Mouse (Mus musculus): ENCODE data around the gene Grk6. TPM values are rescaled to one million over a fixed set of nuclear protein-coding genes. Genes with fewer than 3 reads are reported as not detected.
A peak's percentile ranks its signal among the peaks of the same experiment; 100 is the strongest.

Gene Grk6
- 21.1 and 38.4 TPM in 2 replicates for polyA plus RNA-seq (2012; rRNA removed)

DNA sequence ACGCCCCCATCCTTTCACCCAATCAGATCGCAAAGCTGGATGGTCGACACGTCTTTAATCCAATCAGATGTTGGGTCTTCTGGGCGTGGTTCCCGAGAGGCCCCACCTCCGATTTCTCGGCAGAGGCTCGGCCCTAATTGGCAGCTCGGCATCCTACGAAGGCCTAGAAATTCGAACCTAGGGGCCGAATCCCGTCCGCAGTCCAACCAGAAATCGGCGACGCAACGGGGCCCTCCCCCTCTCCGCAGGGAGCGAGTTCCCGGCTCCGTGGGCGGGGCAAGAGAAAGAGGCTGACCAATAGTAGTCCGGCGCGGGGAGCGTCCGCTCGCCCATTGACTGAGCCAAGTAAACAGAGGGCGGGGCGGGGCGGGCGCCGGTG is at the start of gene Grk6:
Gene Grk6 (plus strand): TSS at position 136 of the 379 bp plus-strand sequence.
- Histone ChIP-seq H3K4me1 (ENCODE audit: control insufficient read depth, insufficient read depth, insufficient read length, low read length) (peaks cover 30% of the 10 kb centered on the region), H3K27me3 (ENCODE audit: control insufficient read depth, insufficient read depth, low read length) (no peaks in the 10 kb centered on the region), H3K27ac (ENCODE audit: insufficient read depth, low read depth, low read length) (peak within 1 kb of the TSS; percentile 89), H3K4me3 (ENCODE audit: low read depth, low read length) (peak within 1 kb of the TSS; percentile 80), H3K36me3 (ENCODE audit: control insufficient read depth, insufficient read depth, low read length) (peaks cover under 1% of the 10 kb centered on the region; the same call in 1 of the 2 replicates)
- no peak for TF ChIP-seq POLR2A (IDR thresholded peaks at IDR 0.05; ENCODE audit: low read depth, low read length)
- no peak for TF ChIP-seq CTCF (IDR thresholded peaks at IDR 0.05; ENCODE audit: extremely low read depth, insufficient read length, insufficient replicate concordance, low read depth, low read length)
- WGBS = under 1% methylated on average over 33 of the region's 35 CpGs

DNA sequence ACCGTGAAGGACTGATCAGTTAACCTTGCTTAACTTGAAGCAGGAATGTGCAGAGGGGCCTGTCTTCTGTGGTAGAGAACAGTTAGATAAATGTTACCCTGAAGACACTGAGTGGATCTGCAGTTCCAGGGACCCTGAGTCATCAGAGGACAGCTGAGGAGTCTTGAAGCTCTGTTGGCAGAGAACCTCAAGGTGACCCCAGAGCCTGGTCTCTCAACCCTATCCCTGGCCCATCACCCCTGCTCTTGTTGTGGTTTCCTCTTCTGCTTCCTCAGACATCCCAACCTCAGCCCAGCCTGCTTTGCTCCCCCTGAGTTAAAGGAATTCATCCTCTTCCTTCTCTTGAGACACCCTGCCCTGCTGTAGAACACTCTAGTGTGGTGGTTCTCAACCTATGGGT is 46.8 kb upstream of the Grk6 start, which contains the start of gene Slc34a1:
Gene Slc34a1 (plus strand): TSS at position 100 of the 400 bp plus-strand sequence.
- TF ChIP-seq POLR2A (IDR thresholded peaks at IDR 0.05; ENCODE audit: low read depth, low read length) (no peak), CTCF (IDR thresholded peaks at IDR 0.05; ENCODE audit: extremely low read depth, insufficient read length, insufficient replicate concordance, low read depth, low read length) (no peak)
- Histone ChIP-seq H3K27me3 (ENCODE audit: control insufficient read depth, insufficient read depth, low read length) (no peaks in the 10 kb centered on the region), H3K27ac (ENCODE audit: insufficient read depth, low read depth, low read length) (no peak within 1 kb of the TSS; the same call in 1 of the 2 replicates), H3K4me3 (ENCODE audit: low read depth, low read length) (no peak within 1 kb of the TSS), H3K36me3 (ENCODE audit: control insufficient read depth, insufficient read depth, low read length) (no peaks in the 10 kb centered on the region), H3K4me1 (ENCODE audit: control insufficient read depth, insufficient read depth, insufficient read length, low read length) (peaks cover 21% of the 10 kb centered on the region)
- WGBS = 80% methylated on average over 1 of the region's 1 CpGs

DNA sequence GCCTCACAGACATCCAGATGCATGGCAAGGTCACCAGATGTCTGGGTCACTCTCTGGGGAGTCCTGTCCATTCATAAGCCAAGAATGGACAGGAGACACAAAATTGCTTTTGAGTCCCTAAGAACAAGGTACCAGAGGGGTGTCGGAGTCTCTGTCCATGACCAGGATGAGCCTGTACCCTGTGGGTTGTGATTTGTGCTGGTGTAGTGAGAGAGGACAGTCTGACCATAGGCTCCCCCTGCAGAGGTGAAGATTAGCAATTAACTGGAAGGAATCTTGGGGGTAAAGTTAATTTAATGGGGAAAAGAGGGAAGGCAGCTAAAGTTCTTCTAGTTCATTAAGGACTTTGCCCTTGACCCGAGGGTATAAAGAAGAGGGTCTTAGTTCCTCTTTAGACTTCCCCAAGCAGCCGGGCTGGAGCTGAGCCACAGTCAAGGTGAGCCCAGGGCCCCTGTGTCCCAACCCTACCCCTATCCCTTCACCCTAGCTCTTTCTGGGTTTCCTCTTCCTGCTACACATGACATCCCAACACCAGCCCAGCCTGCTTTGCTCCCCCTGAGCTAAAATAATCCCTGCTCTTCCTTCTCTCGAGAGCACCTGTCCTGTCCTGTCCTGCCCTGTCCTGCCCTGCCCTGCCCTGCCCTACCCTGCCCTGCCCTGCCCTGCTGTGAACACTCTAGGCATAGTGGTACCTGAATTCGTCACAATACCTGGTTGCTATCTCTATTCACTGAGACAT is 45.4 kb upstream of the Grk6 start:
- H3K27ac ChIP-seq (ENCODE audit: insufficient read depth, low read depth, low read length) = peak overlapping the region; percentile 62
- WGBS = 24% methylated on average over 5 of the region's 5 CpGs
- no peak; the same call in 1 of the 2 replicates for TF ChIP-seq POLR2A (IDR thresholded peaks at IDR 0.05; ENCODE audit: low read depth, low read length)
- TF ChIP-seq CTCF (IDR thresholded peaks at IDR 0.05; ENCODE audit: extremely low read depth, insufficient read length, insufficient replicate concordance, low read depth, low read length) = no peak

DNA sequence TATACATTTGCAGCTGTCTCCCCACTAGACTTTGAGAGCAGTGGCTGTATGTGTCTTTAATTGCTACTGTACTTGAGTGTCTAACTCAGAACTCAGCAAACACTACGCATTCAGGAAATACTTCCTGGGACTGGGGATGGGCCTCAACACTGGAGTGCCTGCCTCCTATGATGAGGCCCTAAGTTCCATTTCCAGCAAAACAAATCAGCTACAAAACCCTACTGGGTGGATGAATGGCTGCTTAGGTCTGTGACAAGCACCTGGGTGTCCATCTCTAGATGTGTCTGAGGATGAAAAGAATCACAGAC is 44.9 kb upstream of the Grk6 start:
- TF ChIP-seq CTCF (IDR thresholded peaks at IDR 0.05; ENCODE audit: extremely low read depth, insufficient read length, insufficient replicate concordance, low read depth, low read length) (no peak), POLR2A (IDR thresholded peaks at IDR 0.05; ENCODE audit: low read depth, low read length) (no peak)
- Histone ChIP-seq H3K27me3 (ENCODE audit: control insufficient read depth, insufficient read depth, low read length) (no peaks in the 10 kb centered on the region), H3K27ac (ENCODE audit: insufficient read depth, low read depth, low read length) (peak overlapping the region; percentile 50), H3K36me3 (ENCODE audit: control insufficient read depth, insufficient read depth, low read length) (no peaks in the 10 kb centered on the region), H3K4me3 (ENCODE audit: low read depth, low read length) (no peak overlapping the region), H3K4me1 (ENCODE audit: control insufficient read depth, insufficient read depth, insufficient read length, low read length) (peaks cover 18% of the 10 kb centered on the region)
- 20% methylated on average over 1 of the region's 1 CpGs for WGBS

More for the DNA sequence above, 45.4 kb upstream of the Grk6 start:
- no peaks in the 10 kb centered on the region for H3K36me3 ChIP-seq (ENCODE audit: control insufficient read depth, insufficient read depth, low read length)
- H3K4me1 ChIP-seq (ENCODE audit: control insufficient read depth, insufficient read depth, insufficient read length, low read length) = peaks cover 18% of the 10 kb centered on the region
- no peaks in the 10 kb centered on the region for H3K27me3 ChIP-seq (ENCODE audit: control insufficient read depth, insufficient read depth, low read length)
- H3K4me3 ChIP-seq (ENCODE audit: low read depth, low read length) = no peak overlapping the region

DNA sequence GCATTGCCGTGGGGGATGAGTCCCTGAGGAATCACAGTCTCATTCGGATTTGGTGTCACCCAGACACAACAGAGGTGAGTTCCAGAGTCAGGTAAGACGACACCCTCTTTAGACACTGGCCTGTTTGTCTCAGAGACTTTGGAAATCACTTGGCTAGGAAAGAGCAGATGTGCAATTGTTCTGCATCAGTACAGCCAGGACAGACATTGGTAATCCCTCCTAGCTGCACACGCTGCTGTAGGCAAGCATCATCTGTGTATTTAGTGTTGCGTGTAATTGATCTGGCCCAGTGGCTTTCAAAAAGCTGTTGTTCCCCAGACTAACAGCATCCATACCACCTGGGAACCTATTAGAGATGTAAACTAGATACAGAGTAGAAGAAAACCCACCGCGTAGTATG is 41.6 kb upstream of the Grk6 start:
- H3K27ac ChIP-seq (ENCODE audit: insufficient read depth, low read depth, low read length) = no peak overlapping the region
- peaks cover 20% of the 10 kb centered on the region for H3K4me1 ChIP-seq (ENCODE audit: control insufficient read depth, insufficient read depth, insufficient read length, low read length)
- 73% methylated on average over 7 of the region's 7 CpGs for WGBS

DNA sequence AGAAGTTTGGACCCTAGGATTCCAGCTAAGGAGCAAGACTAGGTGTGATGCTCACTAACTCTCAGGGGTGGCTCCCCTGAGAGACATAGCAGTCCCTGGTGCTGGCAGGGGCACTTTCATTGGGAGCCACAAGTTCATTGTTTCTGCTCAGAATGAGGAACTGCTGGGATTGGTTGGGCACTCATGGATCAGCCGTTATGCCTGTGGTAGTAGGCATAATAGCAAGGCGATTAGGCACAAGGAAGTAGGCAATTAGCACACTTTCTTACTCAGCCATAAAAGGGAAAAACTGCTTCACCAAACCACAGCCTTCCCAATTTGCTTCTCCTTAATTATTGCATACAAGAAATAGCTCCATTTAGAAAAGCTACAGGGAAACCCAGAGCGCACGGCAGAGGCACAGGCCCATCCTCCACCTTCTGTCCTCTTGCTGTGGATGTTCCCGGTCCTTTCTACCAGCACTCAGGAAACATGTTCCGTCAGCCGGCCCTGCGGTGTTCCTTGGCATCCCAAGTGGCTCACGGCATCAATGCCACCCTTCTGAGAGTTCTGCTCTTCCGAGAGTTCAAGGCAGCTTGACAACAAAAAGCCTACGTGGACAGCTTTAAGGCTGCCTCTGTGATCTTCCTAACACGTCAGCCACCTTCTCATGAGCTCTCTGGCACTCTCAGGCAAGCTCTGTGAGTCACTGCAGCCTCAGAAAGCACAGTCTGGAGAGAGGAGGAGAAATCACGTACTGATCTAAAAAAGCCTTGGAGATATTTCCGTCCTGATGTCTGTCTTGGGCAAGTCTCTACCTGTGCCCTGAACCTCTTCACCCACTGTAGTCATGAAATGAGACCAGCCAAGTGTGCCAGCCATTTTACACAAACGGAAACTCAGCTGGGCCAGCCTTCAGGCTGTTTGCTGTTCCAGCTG is 40.7 kb upstream of the Grk6 start:
- no peak overlapping the region for H3K27ac ChIP-seq (ENCODE audit: insufficient read depth, low read depth, low read length)
- H3K4me1 ChIP-seq (ENCODE audit: control insufficient read depth, insufficient read depth, insufficient read length, low read length) = peaks cover 16% of the 10 kb centered on the region
- H3K4me3 ChIP-seq (ENCODE audit: low read depth, low read length) = no peak overlapping the region
- H3K36me3 ChIP-seq (ENCODE audit: control insufficient read depth, insufficient read depth, low read length) = no peaks in the 10 kb centered on the region
- TF ChIP-seq POLR2A (IDR thresholded peaks at IDR 0.05; ENCODE audit: low read depth, low read length) (no peak), CTCF (IDR thresholded peaks at IDR 0.05; ENCODE audit: extremely low read depth, insufficient read length, insufficient replicate concordance, low read depth, low read length) (no peak)
- 64% methylated on average over 15 of the region's 15 CpGs for WGBS
- H3K27me3 ChIP-seq (ENCODE audit: control insufficient read depth, insufficient read depth, low read length) = no peaks in the 10 kb centered on the region

More for the DNA sequence above, 41.6 kb upstream of the Grk6 start:
- no peak for TF ChIP-seq CTCF (IDR thresholded peaks at IDR 0.05; ENCODE audit: extremely low read depth, insufficient read length, insufficient replicate concordance, low read depth, low read length)
- no peak for TF ChIP-seq POLR2A (IDR thresholded peaks at IDR 0.05; ENCODE audit: low read depth, low read length)
- no peaks in the 10 kb centered on the region for H3K27me3 ChIP-seq (ENCODE audit: control insufficient read depth, insufficient read depth, low read length)
- no peaks in the 10 kb centered on the region for H3K36me3 ChIP-seq (ENCODE audit: control insufficient read depth, insufficient read depth, low read length)
- H3K4me3 ChIP-seq (ENCODE audit: low read depth, low read length) = no peak overlapping the region

All from small intestine, adult 2 months (tissue).